Mouse (Mus musculus): ENCODE results near the gene Zbtb9. TPM values are rescaled to one million over a fixed set of nuclear protein-coding genes. Genes with fewer than 3 reads are reported as not detected.

The Zbtb9 gene
- polyA plus RNA-seq, 1 experiment from 2014 or later, result 11.5 TPM

DNA sequence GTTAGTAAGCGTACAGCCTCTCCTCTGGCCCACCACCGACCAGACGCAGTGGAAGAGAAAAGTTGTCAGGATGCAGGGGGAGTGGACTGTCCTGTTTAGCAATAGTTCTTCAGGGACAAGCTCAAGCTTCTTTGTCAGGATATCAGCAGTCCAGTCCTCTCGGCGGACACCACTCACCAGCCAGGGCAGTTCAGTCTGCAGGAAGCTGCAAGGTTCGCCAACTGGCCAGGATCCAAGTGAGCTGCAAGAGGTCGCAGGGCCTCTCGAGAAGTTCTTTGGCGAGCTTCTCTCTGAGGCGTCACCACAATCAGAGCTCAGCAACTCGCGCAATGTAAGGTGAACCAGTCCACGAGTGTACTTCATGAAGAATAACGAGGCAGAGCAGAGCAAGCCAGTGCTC lies 21.4 kb downstream of the Zbtb9 start:
- no peak overlapping the region for H3K4me3 ChIP-seq (ENCODE audit: low read depth, low read length)
- H3K4me1 ChIP-seq (ENCODE audit: control insufficient read depth, insufficient read depth, low read length), result no peaks in the 10 kb centered on the region
- WGBS, result 91% methylated on average over 14 of the region's 14 CpGs
- H3K36me3 ChIP-seq (ENCODE audit: control insufficient read depth, insufficient read depth, low read length), result no peaks in the 10 kb centered on the region
- ATAC-seq (ENCODE audit: insufficient number of reproducible peaks, low FRiP score, low TSS enrichment, low read depth) (no peak), DNase-seq (ENCODE audit: low spot score) (no peak)
- no peaks in the 10 kb centered on the region for H3K27me3 ChIP-seq (ENCODE audit: control insufficient read depth, insufficient read depth, low read length)
- no peak overlapping the region for H3K27ac ChIP-seq (replicated peaks; ENCODE audit: low read depth, low read length)
- no peak overlapping the region for H3K4me2 ChIP-seq (ENCODE audit: low read depth, severe bottlenecking)
- H3K9ac ChIP-seq (ENCODE audit: low read length), result no peak overlapping the region
- H3K9me3 ChIP-seq (ENCODE audit: control insufficient read depth, low read length), result no peaks in the 10 kb centered on the region

DNA sequence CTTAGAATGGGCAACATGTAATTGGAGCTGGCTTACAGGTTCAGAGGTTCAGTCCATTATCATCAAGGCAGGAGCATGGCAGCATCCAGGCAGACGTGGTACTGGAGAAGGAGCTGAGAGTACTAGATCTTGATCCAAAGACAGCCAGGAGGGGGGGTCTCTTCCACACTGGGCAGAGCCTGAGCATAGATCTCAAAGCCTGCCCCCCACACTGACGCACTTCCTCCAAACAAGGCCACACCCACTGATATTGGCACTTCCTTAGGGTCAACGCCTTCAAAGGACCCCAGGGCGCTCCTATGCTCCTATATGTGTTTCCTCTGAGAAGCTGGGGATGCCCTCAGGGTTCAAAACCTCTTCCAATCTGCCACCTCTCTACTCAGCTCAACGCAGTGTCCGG lies 22.0 kb downstream of the Zbtb9 start:
- Histone ChIP-seq H3K4me2 (ENCODE audit: low read depth, severe bottlenecking) (no peak overlapping the region), H3K27ac (replicated peaks; ENCODE audit: low read depth, low read length) (no peak overlapping the region), H3K4me1 (ENCODE audit: control insufficient read depth, insufficient read depth, low read length) (no peaks in the 10 kb centered on the region), H3K36me3 (ENCODE audit: control insufficient read depth, insufficient read depth, low read length) (no peaks in the 10 kb centered on the region), H3K27me3 (ENCODE audit: control insufficient read depth, insufficient read depth, low read length) (no peaks in the 10 kb centered on the region), H3K9me3 (ENCODE audit: control insufficient read depth, low read length) (no peaks in the 10 kb centered on the region), H3K9ac (ENCODE audit: low read length) (no peak overlapping the region), H3K4me3 (ENCODE audit: low read depth, low read length) (no peak overlapping the region)
- WGBS, result 78% methylated on average over 6 of the region's 6 CpGs
- no peak for ATAC-seq (ENCODE audit: insufficient number of reproducible peaks, low FRiP score, low TSS enrichment, low read depth)
- DNase-seq (ENCODE audit: low spot score), result no peak

DNA sequence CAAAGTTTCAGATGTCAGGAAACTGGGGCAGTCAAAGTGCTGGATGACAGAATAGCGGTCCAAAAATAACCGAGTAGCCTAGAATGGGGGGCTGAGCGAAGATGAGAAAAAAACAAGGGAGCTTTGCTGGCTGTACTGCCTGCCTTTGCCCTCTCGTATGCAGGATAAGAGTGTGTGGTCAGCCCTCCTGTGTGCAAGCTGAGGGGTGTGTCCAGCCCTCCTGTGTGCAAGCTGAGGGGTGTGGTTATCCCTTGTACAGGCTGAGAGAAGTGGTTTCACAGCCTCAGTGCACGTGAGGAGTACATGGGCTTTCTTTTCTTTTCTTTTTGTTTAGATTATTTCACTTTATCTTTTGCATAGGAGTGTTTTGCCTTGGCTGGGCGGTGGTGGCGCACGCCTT lies 22.6 kb downstream of the Zbtb9 start:
- 82% methylated on average over 8 of the region's 8 CpGs for WGBS
- Histone ChIP-seq H3K9me3 (ENCODE audit: control insufficient read depth, low read length) (no peaks in the 10 kb centered on the region), H3K27me3 (ENCODE audit: control insufficient read depth, insufficient read depth, low read length) (no peaks in the 10 kb centered on the region), H3K4me2 (ENCODE audit: low read depth, severe bottlenecking) (no peak overlapping the region), H3K9ac (ENCODE audit: low read length) (no peak overlapping the region), H3K4me3 (ENCODE audit: low read depth, low read length) (no peak overlapping the region), H3K4me1 (ENCODE audit: control insufficient read depth, insufficient read depth, low read length) (no peaks in the 10 kb centered on the region), H3K27ac (replicated peaks; ENCODE audit: low read depth, low read length) (no peak overlapping the region), H3K36me3 (ENCODE audit: control insufficient read depth, insufficient read depth, low read length) (no peaks in the 10 kb centered on the region)
- DNase-seq (ENCODE audit: low spot score) (no peak), ATAC-seq (ENCODE audit: insufficient number of reproducible peaks, low FRiP score, low TSS enrichment, low read depth) (no peak)

DNA sequence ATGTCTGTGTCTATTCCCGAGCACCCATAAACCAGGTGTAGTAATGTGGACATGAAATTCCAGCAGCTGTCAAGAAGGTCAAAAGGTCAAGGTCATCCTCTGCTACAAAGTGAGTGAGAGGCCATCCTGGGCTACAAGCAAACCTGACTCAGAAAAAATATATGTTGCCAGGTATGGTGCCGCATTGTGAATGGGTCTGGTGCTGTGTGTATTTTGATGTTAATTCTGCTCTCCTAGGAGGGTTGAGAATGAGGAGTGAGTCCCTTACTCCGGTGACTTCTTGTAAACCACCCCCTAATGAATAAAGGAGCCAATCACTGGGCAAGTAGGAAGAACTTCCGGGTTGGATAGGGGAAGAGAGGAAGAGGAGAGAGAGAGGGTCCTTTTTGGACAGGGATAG lies 24.7 kb downstream of the Zbtb9 start:
- ATAC-seq (ENCODE audit: insufficient number of reproducible peaks, low FRiP score, low TSS enrichment, low read depth) (no peak), DNase-seq (ENCODE audit: low spot score) (no peak)
- Histone ChIP-seq H3K4me2 (ENCODE audit: low read depth, severe bottlenecking) (no peak overlapping the region), H3K27ac (replicated peaks; ENCODE audit: low read depth, low read length) (no peak overlapping the region), H3K27me3 (ENCODE audit: control insufficient read depth, insufficient read depth, low read length) (no peaks in the 10 kb centered on the region), H3K4me3 (ENCODE audit: low read depth, low read length) (no peak overlapping the region), H3K36me3 (ENCODE audit: control insufficient read depth, insufficient read depth, low read length) (no peaks in the 10 kb centered on the region), H3K9me3 (ENCODE audit: control insufficient read depth, low read length) (no peaks in the 10 kb centered on the region), H3K4me1 (ENCODE audit: control insufficient read depth, insufficient read depth, low read length) (no peaks in the 10 kb centered on the region), H3K9ac (ENCODE audit: low read length) (no peak overlapping the region)
- WGBS, result 80% methylated on average over 4 of the region's 4 CpGs

DNA sequence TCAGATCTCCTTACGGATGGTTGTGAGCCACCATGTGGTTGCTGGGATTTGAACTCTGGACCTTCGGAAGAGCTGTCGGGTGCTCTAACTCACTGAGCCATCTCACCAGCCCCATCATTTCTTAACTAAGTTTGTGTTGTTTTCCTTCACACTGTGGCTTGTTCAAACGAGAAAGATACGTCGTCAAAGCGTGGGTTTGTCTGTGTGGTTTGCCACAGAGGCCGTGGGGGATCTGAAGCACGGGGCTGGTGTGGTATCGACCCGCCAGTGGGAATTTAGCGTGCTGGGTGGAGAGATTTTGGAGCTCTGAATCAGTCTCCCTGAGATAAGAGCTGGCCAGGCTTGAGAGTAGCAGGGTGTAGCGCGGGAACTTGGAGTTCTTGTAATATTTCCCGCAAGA lies 25.3 kb downstream of the Zbtb9 start:
- WGBS, result 93% methylated on average over 15 of the region's 15 CpGs
- DNase-seq (ENCODE audit: low spot score), result no peak

DNA sequence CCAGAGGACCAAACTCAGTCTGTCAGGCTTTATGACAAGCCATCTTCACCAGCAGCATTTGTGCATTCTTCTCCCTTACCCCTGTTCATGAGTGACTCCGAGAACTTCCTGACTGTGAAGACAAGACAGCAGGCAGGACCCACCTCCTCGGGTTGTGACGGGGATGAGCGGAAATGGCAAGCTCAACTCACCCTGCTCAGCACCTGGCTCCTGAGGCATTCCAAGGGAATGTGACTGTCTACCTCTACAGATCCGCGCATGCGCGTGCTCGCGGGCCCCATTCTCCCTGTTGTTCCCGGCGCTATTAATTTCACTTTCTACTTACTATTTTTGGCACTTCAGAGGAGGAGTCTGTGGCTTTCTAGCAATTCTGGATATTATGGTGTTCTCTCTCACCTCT lies 27.0 kb downstream of the Zbtb9 start:
- Histone ChIP-seq H3K27ac (replicated peaks; ENCODE audit: low read depth, low read length) (no peak overlapping the region), H3K4me2 (ENCODE audit: low read depth, severe bottlenecking) (no peak overlapping the region), H3K9me3 (ENCODE audit: control insufficient read depth, low read length) (no peaks in the 10 kb centered on the region), H3K4me3 (ENCODE audit: low read depth, low read length) (no peak overlapping the region), H3K36me3 (ENCODE audit: control insufficient read depth, insufficient read depth, low read length) (no peaks in the 10 kb centered on the region), H3K9ac (ENCODE audit: low read length) (no peak overlapping the region), H3K27me3 (ENCODE audit: control insufficient read depth, insufficient read depth, low read length) (peaks cover 3% of the 10 kb centered on the region; the same call in 1 of the 2 replicates), H3K4me1 (ENCODE audit: control insufficient read depth, insufficient read depth, low read length) (no peaks in the 10 kb centered on the region)
- WGBS, result 74% methylated on average over 12 of the region's 12 CpGs
- ATAC-seq (ENCODE audit: insufficient number of reproducible peaks, low FRiP score, low TSS enrichment, low read depth), result no peak
- DNase-seq (ENCODE audit: low spot score), result no peak

More for the DNA sequence above, 25.3 kb downstream of the Zbtb9 start:
- H3K27ac ChIP-seq (replicated peaks; ENCODE audit: low read depth, low read length), result no peak overlapping the region
- no peaks in the 10 kb centered on the region for H3K9me3 ChIP-seq (ENCODE audit: control insufficient read depth, low read length)
- H3K9ac ChIP-seq (ENCODE audit: low read length), result no peak overlapping the region
- no peaks in the 10 kb centered on the region for H3K36me3 ChIP-seq (ENCODE audit: control insufficient read depth, insufficient read depth, low read length)
- H3K4me3 ChIP-seq (ENCODE audit: low read depth, low read length), result no peak overlapping the region
- H3K4me2 ChIP-seq (ENCODE audit: low read depth, severe bottlenecking), result no peak overlapping the region
- no peaks in the 10 kb centered on the region for H3K4me1 ChIP-seq (ENCODE audit: control insufficient read depth, insufficient read depth, low read length)
- no peaks in the 10 kb centered on the region for H3K27me3 ChIP-seq (ENCODE audit: control insufficient read depth, insufficient read depth, low read length)
- ATAC-seq (ENCODE audit: insufficient number of reproducible peaks, low FRiP score, low TSS enrichment, low read depth), result no peak

DNA sequence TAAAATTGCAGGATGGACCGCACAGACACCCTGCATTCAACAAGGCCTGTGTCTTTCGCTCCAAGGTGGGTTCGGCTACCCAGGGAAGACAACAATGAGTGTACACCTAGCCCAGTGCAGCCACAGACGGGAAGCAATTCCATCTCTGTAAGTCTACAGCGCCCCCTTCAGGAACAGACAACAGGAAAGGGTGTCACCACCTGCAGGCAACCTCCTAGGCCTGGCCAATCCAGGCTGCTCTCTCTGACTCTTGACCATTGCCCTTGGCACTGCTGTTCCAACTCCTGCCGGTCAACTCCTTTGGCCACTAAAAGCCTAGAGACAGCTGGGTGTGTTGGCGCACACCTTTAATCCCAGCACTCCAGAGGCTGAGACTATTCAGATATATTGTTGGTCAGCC lies 28.2 kb downstream of the Zbtb9 start:
- no peaks in the 10 kb centered on the region for H3K36me3 ChIP-seq (ENCODE audit: control insufficient read depth, insufficient read depth, low read length)
- no peak for ATAC-seq (ENCODE audit: insufficient number of reproducible peaks, low FRiP score, low TSS enrichment, low read depth)

DNA sequence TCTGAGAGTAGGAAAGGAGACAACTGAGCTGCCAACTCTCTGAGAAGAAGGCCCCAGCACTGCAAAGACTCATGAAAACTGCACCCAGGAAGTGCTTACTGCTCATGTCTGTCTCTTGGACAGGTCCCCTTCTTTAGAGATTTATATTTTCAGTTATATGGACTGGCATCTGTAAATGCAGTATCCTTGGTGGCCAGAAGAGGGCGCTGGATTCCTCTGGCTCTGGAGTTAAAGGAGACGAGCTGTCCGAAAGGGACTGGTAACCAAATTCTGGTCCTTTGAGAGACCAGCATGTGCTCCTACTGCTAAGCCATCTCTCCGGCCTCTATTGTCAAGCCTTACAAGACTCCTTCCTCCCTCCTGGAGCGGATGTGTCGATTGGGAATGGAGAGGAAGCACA lies 28.9 kb downstream of the Zbtb9 start:
- 51% methylated on average over 6 of the region's 6 CpGs for WGBS
- Histone ChIP-seq H3K4me3 (ENCODE audit: low read depth, low read length) (no peak overlapping the region), H3K4me1 (ENCODE audit: control insufficient read depth, insufficient read depth, low read length) (no peaks in the 10 kb centered on the region), H3K27ac (replicated peaks; ENCODE audit: low read depth, low read length) (no peak overlapping the region), H3K9ac (ENCODE audit: low read length) (no peak overlapping the region), H3K4me2 (ENCODE audit: low read depth, severe bottlenecking) (no peak overlapping the region), H3K36me3 (ENCODE audit: control insufficient read depth, insufficient read depth, low read length) (no peaks in the 10 kb centered on the region), H3K9me3 (ENCODE audit: control insufficient read depth, low read length) (no peaks in the 10 kb centered on the region), H3K27me3 (ENCODE audit: control insufficient read depth, insufficient read depth, low read length) (peaks cover 3% of the 10 kb centered on the region; the same call in 1 of the 2 replicates)
- no peak for ATAC-seq (ENCODE audit: insufficient number of reproducible peaks, low FRiP score, low TSS enrichment, low read depth)
- peak; percentile 44 for DNase-seq (ENCODE audit: low spot score)

More for the DNA sequence above, 28.2 kb downstream of the Zbtb9 start:
- Histone ChIP-seq H3K9me3 (ENCODE audit: control insufficient read depth, low read length) (no peaks in the 10 kb centered on the region), H3K27ac (replicated peaks; ENCODE audit: low read depth, low read length) (no peak overlapping the region), H3K27me3 (ENCODE audit: control insufficient read depth, insufficient read depth, low read length) (peaks cover 3% of the 10 kb centered on the region; the same call in 1 of the 2 replicates), H3K4me3 (ENCODE audit: low read depth, low read length) (no peak overlapping the region), H3K4me1 (ENCODE audit: control insufficient read depth, insufficient read depth, low read length) (no peaks in the 10 kb centered on the region), H3K9ac (ENCODE audit: low read length) (no peak overlapping the region), H3K4me2 (ENCODE audit: low read depth, severe bottlenecking) (no peak overlapping the region)
- DNase-seq (ENCODE audit: low spot score), result no peak
- 79% methylated on average over 7 of the region's 7 CpGs for WGBS

DNA sequence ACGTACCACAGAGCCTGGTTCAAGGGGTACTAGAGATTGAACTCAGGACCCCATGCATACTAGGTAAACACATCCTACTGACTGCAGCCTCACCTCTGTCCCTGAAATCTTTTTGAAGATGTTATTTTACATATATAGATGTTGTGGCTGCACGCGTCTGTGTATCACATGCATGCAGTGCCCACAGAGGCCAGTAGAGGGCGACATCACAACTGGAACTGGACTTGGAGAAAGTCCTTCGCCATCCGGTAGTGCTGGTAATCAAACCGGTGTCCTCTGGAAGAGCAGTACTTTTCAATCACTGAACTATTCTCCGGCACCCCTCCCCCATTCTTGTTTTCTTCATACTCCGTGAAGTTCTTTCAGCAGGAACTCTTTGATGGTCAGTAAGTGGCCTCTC lies 31.5 kb downstream of the Zbtb9 start:
- Histone ChIP-seq H3K27ac (replicated peaks; ENCODE audit: low read depth, low read length) (no peak overlapping the region), H3K4me3 (ENCODE audit: low read depth, low read length) (no peak overlapping the region), H3K4me1 (ENCODE audit: control insufficient read depth, insufficient read depth, low read length) (no peaks in the 10 kb centered on the region), H3K27me3 (ENCODE audit: control insufficient read depth, insufficient read depth, low read length) (peaks cover 3% of the 10 kb centered on the region; the same call in 1 of the 2 replicates), H3K9ac (ENCODE audit: low read length) (no peak overlapping the region), H3K9me3 (ENCODE audit: control insufficient read depth, low read length) (no peaks in the 10 kb centered on the region), H3K36me3 (ENCODE audit: control insufficient read depth, insufficient read depth, low read length) (no peaks in the 10 kb centered on the region), H3K4me2 (ENCODE audit: low read depth, severe bottlenecking) (no peak overlapping the region)
- DNase-seq (ENCODE audit: low spot score) (peak; percentile 82), ATAC-seq (ENCODE audit: insufficient number of reproducible peaks, low FRiP score, low TSS enrichment, low read depth) (no peak)
- 31% methylated on average over 9 of the region's 9 CpGs for WGBS
